8 mouse cellular contexts compared by ENCODE assay signal in the genomic region with DNA sequence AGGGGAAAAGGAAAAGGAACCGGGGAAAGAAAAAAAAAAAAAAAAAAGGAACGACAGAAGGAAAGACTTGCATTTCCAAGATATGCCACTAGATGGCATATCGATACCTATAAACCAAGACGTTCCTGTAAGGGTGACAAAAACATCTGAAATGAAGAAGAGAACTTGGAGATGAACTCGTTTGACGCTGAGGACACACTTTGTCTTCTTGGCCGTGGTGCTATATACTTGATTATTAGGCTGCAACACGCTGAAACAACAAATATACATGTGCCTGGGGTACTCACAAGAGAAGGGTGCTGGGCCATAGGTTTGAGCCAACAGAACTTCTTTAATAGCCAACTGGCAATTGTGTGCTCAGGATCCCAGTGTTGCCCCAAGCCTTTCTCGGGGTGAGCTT.
DNase-seq lines count a peak whose midpoint lies in the region; ATAC-seq lines count a peak whose summit lies in the region.

No protein-coding gene starts in this region.

- no peaks in the 10 kb centered on the region for H3K9me3 ChIP-seq in forebrain, embryonic 14.5 days (replicated peaks; ENCODE audit: control insufficient read depth, low read length)
- no peaks in the 10 kb centered on the region for H3K9me3 ChIP-seq in kidney, embryonic 16.5 days (ENCODE audit: low read length)

- peak overlapping the region; percentile 18; the same call in 1 of the 2 replicates for H3K4me2 ChIP-seq in forebrain, embryonic 14.5 days (ENCODE audit: low read length)
- peak overlapping the region; percentile 35 for H3K4me2 ChIP-seq in kidney, embryonic 16.5 days (replicated peaks; ENCODE audit: low read depth, low read length)

- H3K36me3 ChIP-seq in forebrain, embryonic 14.5 days (ENCODE audit: control insufficient read depth, insufficient read depth, low read length), result no peaks in the 10 kb centered on the region
- no peaks in the 10 kb centered on the region for H3K36me3 ChIP-seq in kidney, embryonic 16.5 days (ENCODE audit: insufficient read depth, low read length)

- H3K27me3 ChIP-seq in forebrain, embryonic 14.5 days (replicated peaks; ENCODE audit: control insufficient read depth, insufficient read depth, low read length), result no peaks in the 10 kb centered on the region
- H3K27me3 ChIP-seq in kidney, embryonic 16.5 days (ENCODE audit: insufficient read depth, low read length), result no peaks in the 10 kb centered on the region

- WGBS in forebrain, embryonic 14.5 days, result 5% methylated on average over 9 of the region's 9 CpGs
- WGBS in kidney, embryonic 16.5 days, result 5% methylated on average over 9 of the region's 9 CpGs

- no peak overlapping the region for H3K4me3 ChIP-seq in forebrain, embryonic 14.5 days (ENCODE audit: low read depth, low read length)
- H3K4me3 ChIP-seq in kidney, embryonic 16.5 days (ENCODE audit: low read length), result peak overlapping the region; percentile 21; the same call in 1 of the 2 replicates

- peaks cover 2% of the 10 kb centered on the region; the same call in 1 of the 2 replicates for H3K4me1 ChIP-seq in forebrain, embryonic 14.5 days (ENCODE audit: control insufficient read depth, insufficient read depth, low read length)
- H3K4me1 ChIP-seq in kidney, embryonic 16.5 days (ENCODE audit: insufficient read depth, low read length), result no peaks in the 10 kb centered on the region

- H3K27ac ChIP-seq in forebrain, embryonic 14.5 days (ENCODE audit: low read depth, low read length), result no peak overlapping the region
- H3K27ac ChIP-seq in kidney, embryonic 16.5 days (ENCODE audit: low read length), result no peak overlapping the region

- H3K9ac ChIP-seq in forebrain, embryonic 14.5 days (ENCODE audit: low read length), result no peak overlapping the region
- H3K9ac ChIP-seq in kidney, embryonic 16.5 days (replicated peaks; ENCODE audit: low read length), result no peak overlapping the region

- no peak for ATAC-seq in CD4-positive, CD25-positive, alpha-beta regulatory T cell, adult 4 months
- peak; percentile 59; the same call in 1 of the 2 replicates for ATAC-seq in forebrain, embryonic 14.5 days
- peak; percentile 46; the same call in 1 of the 2 replicates for ATAC-seq in kidney, embryonic 16.5 days (ENCODE audit: low FRiP score, low TSS enrichment)
- 0 out of 2 replicates have a peak, but pooled peaks have one; percentile 44 for ATAC-seq in megakaryocyte-erythroid progenitor cell, adult 5-6 weeks (replicated peaks; ENCODE audit: low FRiP score, low TSS enrichment, poor library complexity, severe bottlenecking)

- DNase-seq in CD4-positive, CD25-positive, alpha-beta regulatory T cell, adult 2 months (ENCODE audit: low read depth, low spot score), result peak; percentile 54
- DNase-seq in right cerebral cortex, postnatal 25 days, result peak; percentile 5
- no peak for DNase-seq in right cerebral cortex, postnatal 10 days (ENCODE audit: low spot score in 2 of 2)
- peak; percentile 90 for DNase-seq in forebrain, embryonic 14.5 days (ENCODE audit: low spot score)
- no peak for DNase-seq in adrenal gland, postnatal 4 days (ENCODE audit: low spot score in 2 of 2)

Comparison
In these comparisons a context has a peak if more than half of its experiments do, and no peak if none do; other contexts are left out.
1. DNase-seq: peak in CD4-positive, CD25-positive, alpha-beta regulatory T cell, adult 2 months (single experiment), right cerebral cortex, postnatal 25 days (single experiment) and forebrain, embryonic 14.5 days (single experiment); none in right cerebral cortex, postnatal 10 days (0 of 2) and adrenal gland, postnatal 4 days (0 of 2).